Mouse (Mus musculus) bone marrow macrophage, adult 2 months (primary cell): ENCODE results near the gene Dysf. TPM values are rescaled to one million over a fixed set of nuclear protein-coding genes. Genes with fewer than 3 reads are reported as not detected.

Experiments used
- H3K27ac ChIP-seq: 2 replicates; pipeline ENCODE4 v1.5.1; 2012; ENCODE audit warnings: low read depth, low read length; ENCODE audit not compliant: insufficient read depth
- H3K4me1 ChIP-seq: 2 replicates; pipeline ENCODE4 v1.6.1; 2012; ENCODE audit warnings: low read length; ENCODE audit not compliant: control insufficient read depth, insufficient read depth
- H3K4me3 ChIP-seq: 2 replicates; pipeline ENCODE4 v1.5.1; 2012; ENCODE audit warnings: mild to moderate bottlenecking, low read length, moderate library complexity; ENCODE audit not compliant: insufficient read depth
- CTCF ChIP-seq: IDR thresholded peaks from 2 replicates; pipeline ENCODE4 v1.5.1; 2012; ENCODE audit warnings: low read depth, mild to moderate bottlenecking, low read length, moderate library complexity
- POLR2A ChIP-seq: IDR thresholded peaks from 2 replicates; pipeline ENCODE4 v1.6.1; 2012; ENCODE audit warnings: mild to moderate bottlenecking, low read depth, low read length, borderline replicate concordance
- polyA plus RNA-seq: library from polyadenylated mRNA; stranded (reverse); fragments of >200 nt; gene quantifications from 2 replicates; pipeline ENCODE4 v1.2.4, GENCODE M21; 2012; ENCODE audit not compliant: missing spikeins, insufficient read depth, insufficient read length

The Dysf gene
- polyA plus RNA-seq, 1 experiment, result 0.11 TPM

DNA sequence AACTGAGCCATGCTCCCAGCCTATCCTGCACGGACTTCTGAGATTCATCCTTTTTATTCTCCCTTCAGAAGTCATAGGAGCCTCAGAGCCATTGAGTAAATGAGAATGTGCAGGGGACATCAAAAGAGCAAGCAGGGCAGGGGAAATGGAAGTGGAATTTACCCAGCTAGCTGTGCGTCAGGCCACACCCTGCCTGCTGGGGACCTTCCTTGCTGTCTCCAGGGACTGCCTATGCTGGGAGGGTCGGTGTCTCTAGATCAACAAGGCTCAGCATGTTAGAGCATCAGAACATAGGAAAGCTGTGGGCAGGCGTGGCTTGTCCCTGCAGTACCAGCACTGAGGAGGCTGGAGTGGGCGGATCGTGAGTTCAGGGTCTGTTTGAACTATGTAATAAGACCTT, 42.6 kb downstream of the Dysf start:
- TF ChIP-seq POLR2A (no peak), CTCF (no peak)
- Histone ChIP-seq H3K4me3 (no peak overlapping the region), H3K27ac (no peak overlapping the region), H3K4me1 (no peaks in the 10 kb centered on the region)

DNA sequence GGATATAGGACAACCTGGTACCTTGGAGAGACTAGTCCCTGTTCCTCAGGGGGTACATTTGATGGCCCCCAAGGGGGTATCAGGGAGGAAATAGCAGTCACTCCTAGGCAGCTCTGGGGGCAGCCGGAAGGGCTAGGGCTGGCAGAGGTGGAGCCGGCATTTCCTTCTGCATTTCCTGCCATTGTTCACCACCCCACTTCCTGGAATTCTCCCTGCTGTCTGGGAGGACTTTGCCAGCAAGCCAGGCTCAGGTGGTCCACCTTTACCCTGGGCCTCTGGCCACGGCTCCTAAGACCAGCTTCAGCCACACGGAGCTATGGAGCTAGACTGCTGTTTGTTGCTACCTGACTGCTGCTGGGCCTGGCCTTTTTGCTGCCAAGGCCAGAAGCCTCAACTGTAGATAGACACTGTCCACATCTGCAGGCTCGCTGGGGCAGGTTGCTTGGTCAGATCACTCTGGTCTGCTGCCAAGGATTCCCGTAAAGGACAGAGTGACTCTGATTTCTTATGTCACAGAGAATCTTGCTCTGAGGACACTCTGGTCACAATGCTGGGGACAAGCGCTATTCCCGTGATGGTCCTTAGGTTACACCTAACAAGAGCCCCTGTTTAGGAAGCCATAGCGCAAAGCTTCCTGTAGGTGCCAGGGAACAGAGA, 45.6 kb downstream of the Dysf start:
- H3K4me3 ChIP-seq, result no peak overlapping the region
- H3K27ac ChIP-seq, result no peak overlapping the region
- peaks cover 6% of the 10 kb centered on the region; the same call in 1 of the 2 replicates for H3K4me1 ChIP-seq
- TF ChIP-seq POLR2A, result no peak
- no peak for TF ChIP-seq CTCF

DNA sequence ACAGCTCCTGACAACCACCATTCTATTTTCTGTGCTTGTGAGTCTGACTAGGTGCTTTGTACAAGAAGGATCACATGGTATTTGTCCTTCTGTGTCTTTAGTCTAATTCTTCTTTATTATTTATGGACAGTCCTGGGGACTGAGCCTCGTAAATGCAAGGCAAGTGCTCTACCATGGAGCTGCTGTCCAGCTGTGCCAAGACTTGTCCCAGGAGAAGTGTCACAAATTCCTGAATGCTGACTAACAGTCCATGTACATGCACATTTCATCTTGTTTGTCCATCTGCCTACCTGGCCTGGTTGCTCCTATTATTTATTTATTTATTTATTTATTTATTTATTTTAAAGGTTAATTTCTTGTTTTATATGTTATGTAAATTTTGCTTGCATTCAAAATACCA, 47.2 kb downstream of the Dysf start:
- H3K4me1 ChIP-seq, result peaks cover 6% of the 10 kb centered on the region; the same call in 1 of the 2 replicates
- H3K4me3 ChIP-seq, result no peak overlapping the region
- TF ChIP-seq CTCF (no peak), POLR2A (no peak)
- H3K27ac ChIP-seq, result no peak overlapping the region

DNA sequence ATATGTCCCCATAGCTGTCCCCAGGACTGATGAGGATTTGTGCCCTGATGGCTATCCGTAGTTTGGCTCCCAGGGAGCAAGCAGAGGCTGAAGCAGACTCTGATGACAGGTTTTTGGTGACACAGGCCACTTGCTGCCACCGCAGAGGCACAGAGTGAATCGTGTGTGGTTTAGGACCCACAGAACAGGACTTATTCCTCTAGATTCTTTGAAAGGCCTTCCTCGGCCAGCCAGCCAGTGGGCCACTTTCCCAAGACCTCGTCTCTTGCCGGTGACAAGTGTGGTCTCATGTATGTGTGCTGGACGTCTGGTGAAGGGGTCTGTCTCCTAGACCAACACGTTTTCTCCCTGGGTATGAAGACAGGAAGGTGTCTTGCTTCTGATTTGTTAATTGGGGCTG, 48.8 kb downstream of the Dysf start:
- TF ChIP-seq CTCF, result no peak
- TF ChIP-seq POLR2A, result no peak
- no peak overlapping the region for H3K4me3 ChIP-seq
- H3K27ac ChIP-seq, result no peak overlapping the region
- H3K4me1 ChIP-seq, result peaks cover 6% of the 10 kb centered on the region; the same call in 1 of the 2 replicates

DNA sequence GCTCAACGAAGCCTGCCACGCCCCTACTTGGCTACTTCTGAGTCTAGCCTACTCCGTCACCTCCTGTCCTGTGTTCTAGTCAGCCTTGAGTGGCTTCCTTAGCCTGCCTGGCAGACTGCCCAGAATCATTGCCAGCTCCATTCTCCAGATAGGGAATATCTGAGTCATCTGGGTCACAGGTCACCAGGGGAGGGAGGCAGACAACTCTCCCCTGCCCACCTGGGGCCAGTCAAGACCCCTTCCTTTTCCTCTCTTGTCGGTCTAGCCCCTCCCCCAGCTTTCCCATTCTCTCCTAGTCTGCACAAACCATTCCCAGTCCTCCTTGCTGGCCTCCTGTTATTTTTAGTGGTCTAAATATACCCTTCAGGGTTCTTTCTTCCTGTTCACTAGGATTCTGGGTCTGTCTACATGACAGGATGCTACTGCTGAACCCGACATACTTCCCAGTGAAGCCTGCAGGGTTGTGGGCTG, 50.3 kb downstream of the Dysf start:
- no peak overlapping the region for H3K27ac ChIP-seq
- peaks cover 6% of the 10 kb centered on the region; the same call in 1 of the 2 replicates for H3K4me1 ChIP-seq
- TF ChIP-seq POLR2A (no peak), CTCF (no peak)
- H3K4me3 ChIP-seq, result no peak overlapping the region

DNA sequence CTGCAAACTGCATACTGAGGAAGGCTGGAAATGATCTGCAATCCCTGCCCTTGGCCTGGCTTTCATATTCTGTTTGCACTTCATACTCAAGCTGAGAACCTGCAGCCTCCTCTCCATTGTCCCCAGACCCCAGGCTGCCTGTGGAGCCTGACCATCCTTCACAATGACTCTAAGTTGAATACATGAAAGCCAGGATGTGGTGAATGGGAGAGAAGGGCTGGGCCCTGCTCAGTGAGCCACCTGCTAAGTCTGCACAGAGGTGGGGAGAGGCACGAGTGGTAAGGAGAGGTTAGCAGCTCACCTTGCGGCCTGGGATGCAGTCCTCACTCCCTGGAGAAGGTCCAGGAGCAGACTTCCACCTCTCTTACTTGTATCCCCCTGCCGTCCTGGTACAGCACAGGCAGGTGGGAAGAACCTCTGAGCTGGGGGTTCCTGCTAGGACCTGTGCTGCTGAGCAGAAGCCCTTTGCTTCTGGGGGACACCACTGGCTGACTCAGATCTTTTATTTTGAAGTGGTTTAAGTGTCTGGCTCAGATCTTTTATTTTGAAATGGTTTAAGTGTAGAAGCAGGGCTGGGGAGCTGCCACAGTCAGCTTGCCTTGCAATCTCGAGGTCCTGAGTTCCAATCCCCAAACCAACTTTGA, 51.5 kb downstream of the Dysf start:
- Histone ChIP-seq H3K4me3 (no peak overlapping the region), H3K27ac (no peak overlapping the region), H3K4me1 (peaks cover 6% of the 10 kb centered on the region; the same call in 1 of the 2 replicates)
- no peak for TF ChIP-seq POLR2A
- no peak for TF ChIP-seq CTCF

DNA sequence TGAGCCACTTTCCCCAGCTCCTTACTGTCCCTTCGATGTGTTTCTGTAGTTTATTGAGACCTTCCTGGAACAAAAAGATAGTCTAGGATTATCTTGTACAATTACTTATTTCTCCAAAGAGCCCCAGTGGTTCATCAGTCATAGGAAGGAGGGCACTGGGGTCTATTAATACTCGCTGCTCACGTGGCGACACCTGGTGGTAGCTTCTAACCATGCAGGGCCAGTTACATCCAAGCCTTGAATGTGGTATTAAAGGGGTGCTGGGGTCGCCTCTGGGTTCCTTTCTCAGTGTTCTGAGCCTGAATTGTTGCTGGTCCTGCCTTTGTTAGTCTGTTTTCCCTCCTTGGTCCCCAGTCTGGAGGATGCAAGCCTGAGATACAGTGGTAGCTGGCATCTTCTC, 52.9 kb downstream of the Dysf start:
- Histone ChIP-seq H3K4me1 (peaks cover 6% of the 10 kb centered on the region; the same call in 1 of the 2 replicates), H3K27ac (no peak overlapping the region), H3K4me3 (no peak overlapping the region)
- TF ChIP-seq POLR2A, result no peak
- TF ChIP-seq CTCF, result peak; percentile 52

DNA sequence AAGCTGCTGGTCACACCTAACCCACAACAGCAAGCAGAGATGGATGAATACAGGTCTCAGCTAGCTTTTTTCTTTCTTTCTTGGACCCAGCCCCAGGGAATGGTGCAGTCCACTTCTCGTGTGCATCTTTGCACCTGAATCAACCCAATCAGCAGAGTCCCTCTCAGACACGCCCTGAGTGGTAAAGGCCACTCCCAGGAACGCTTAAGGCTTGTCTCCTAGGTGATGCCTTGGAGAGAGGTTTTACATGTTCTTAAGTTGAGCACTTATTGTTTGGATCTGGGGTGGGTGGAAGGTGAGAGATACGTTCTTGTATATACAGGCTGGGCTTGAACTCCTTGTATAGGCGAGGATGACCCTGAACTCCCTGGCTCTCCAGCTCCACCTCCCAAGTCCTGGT, 54.2 kb downstream of the Dysf start:
- H3K27ac ChIP-seq, result no peak overlapping the region
- TF ChIP-seq POLR2A, result no peak
- TF ChIP-seq CTCF, result no peak
- H3K4me1 ChIP-seq, result peaks cover 6% of the 10 kb centered on the region; the same call in 1 of the 2 replicates
- no peak overlapping the region for H3K4me3 ChIP-seq

DNA sequence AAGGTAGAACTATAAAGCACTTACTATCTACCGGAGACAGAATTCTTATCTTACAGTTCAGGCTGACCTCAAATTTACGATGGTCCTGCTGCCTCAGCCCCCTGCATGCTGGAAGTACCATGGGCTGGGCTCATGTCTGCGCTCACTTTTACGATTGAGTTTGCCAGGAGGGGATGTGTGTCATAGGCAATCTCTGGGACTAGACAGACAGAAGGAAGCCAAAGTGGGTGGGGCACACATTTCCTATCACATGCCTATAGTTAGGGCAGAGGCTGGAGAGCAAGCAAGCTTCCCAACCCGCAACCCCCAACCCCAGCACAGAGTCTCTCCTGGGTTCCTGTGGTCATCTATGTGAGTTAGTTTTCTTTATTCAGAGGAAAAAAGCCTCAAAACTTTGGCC, 59.8 kb downstream of the Dysf start:
- Histone ChIP-seq H3K4me3 (no peak overlapping the region), H3K27ac (no peak overlapping the region), H3K4me1 (no peaks in the 10 kb centered on the region)
- TF ChIP-seq POLR2A (no peak), CTCF (no peak)

DNA sequence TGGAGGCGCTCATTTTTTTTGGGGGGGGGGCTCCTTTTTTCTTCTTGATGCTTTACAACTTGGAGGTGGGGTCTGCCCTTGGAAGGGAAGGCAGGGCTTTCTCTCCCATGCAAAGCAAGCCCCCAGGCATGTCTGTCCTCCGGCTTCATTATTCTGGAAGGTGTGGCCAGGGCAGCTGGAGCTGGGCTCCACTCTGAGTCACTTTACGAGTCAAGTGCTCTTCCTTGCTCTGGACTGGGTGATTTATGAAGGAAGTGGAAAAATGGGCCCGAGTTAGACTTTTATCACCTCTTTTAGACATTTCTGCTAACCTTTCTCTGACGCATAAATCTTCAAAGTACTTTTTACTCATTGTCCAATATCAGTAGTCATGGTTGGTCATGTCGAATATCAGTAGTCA, 61.9 kb downstream of the Dysf start:
- TF ChIP-seq POLR2A (no peak), CTCF (no peak)
- no peak overlapping the region for H3K27ac ChIP-seq

More for the DNA sequence above, 61.9 kb downstream of the Dysf start:
- H3K4me1 ChIP-seq, result no peaks in the 10 kb centered on the region
- no peak overlapping the region for H3K4me3 ChIP-seq
